Mouse (Mus musculus) kidney, embryonic 14.5 days (tissue): ENCODE results near the gene Dock11. TPM values are rescaled to one million over a fixed set of nuclear protein-coding genes. Genes with fewer than 3 reads are reported as not detected.

ENCODE experiments used
- ATAC-seq: fragments of 200-750 bp; cut with Nextera tagmentation; 2 replicates; pipeline ENCODE4 v1.8.0; 2017; ENCODE audit warnings: moderate number of reproducible peaks, mild to moderate bottlenecking, moderate TSS enrichment, moderate library complexity; ENCODE audit not compliant: low FRiP score, low TSS enrichment
- H3K27ac ChIP-seq: fragments of 300-500 bp; sonication (generic); 2 replicates; pipeline ENCODE4 v1.5.1; 2014; ENCODE audit warnings: low read depth, mild to moderate bottlenecking, low read length, moderate library complexity, mixed read lengths
- H3K27me3 ChIP-seq: fragments of 300-500 bp; sonication (generic); 2 replicates; pipeline ENCODE4 v1.6.1; 2014; ENCODE audit warnings: mild to moderate bottlenecking, low read length; ENCODE audit not compliant: control insufficient read depth, insufficient read depth
- H3K36me3 ChIP-seq: fragments of 300-500 bp; sonication (generic); 2 replicates; pipeline ENCODE4 v1.6.1; 2014; ENCODE audit warnings: low read length, mixed read lengths; ENCODE audit not compliant: control insufficient read depth, insufficient read depth
- H3K4me1 ChIP-seq: fragments of 300-500 bp; sonication (generic); 2 replicates; pipeline ENCODE4 v1.6.1; 2014; ENCODE audit warnings: low read length, mixed read lengths; ENCODE audit not compliant: control insufficient read depth, insufficient read depth
- H3K4me2 ChIP-seq: fragments of 300-500 bp; sonication (generic); replicated peaks from 2 replicates; pipeline ENCODE4 v1.6.1; 2014; ENCODE audit warnings: low read depth, mild to moderate bottlenecking, low read length
- H3K4me3 ChIP-seq: fragments of 300-500 bp; sonication (generic); 2 replicates; pipeline ENCODE4 v1.5.1; 2014; ENCODE audit warnings: mild to moderate bottlenecking, low read length
- H3K9ac ChIP-seq: fragments of 300-500 bp; sonication (generic); 2 replicates; pipeline ENCODE4 v1.6.1; 2014; ENCODE audit warnings: low read depth, mild to moderate bottlenecking, low read length, moderate library complexity
- H3K9me3 ChIP-seq: fragments of 300-500 bp; sonication (generic); 2 replicates; pipeline ENCODE4 v1.6.1; 2016; ENCODE audit warnings: low read length; ENCODE audit not compliant: control insufficient read depth
- WGBS: fragments of 180-500 bp; shearing (Covaris S2); extraction: QIAGEN DNeasy Blood & Tissue Kit; methylation state at CpG from one replicate; pipeline ENCODE4 v1.1.7; 2014; 5-methylcytosine and 5-hydroxymethylcytosine counted together
- polyA plus RNA-seq: library from polyadenylated mRNA; unstranded; fragments of >200 nt; fragmentation: Nextera tagmentation; extraction: Ambion mirVana; gene quantifications from 2 replicates; pipeline ENCODE4 v1.2.1, GENCODE M21; 2014

Dock11 gene
- polyA plus RNA-seq, 1 experiment from 2014 or later: 22.8 TPM

DNA sequence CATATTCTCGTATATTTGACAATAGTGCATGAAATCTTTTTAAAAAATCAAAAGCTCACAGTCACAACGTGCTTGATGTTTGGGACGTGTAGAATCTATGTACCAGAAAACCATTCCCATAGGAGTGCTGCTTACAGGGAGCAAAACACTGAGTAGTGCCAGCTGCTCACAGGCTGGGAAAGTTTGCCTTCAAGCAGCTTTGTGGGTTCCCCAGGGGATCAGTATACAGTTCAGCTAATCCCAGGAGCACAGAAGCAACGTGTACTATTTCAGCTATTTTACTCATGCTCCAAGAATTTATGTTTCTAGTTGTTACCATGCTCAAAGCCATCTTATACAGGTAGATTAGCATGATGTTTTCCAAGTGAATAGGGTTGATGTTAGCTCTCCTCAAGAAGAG, 157.1 kb downstream of the Dock11 start:
- no peaks in the 10 kb centered on the region for H3K27me3 ChIP-seq
- no peak overlapping the region for H3K27ac ChIP-seq
- no peak overlapping the region for H3K4me2 ChIP-seq
- no peaks in the 10 kb centered on the region for H3K9me3 ChIP-seq
- H3K4me3 ChIP-seq: no peak overlapping the region
- no peak overlapping the region for H3K9ac ChIP-seq
- H3K4me1 ChIP-seq: no peaks in the 10 kb centered on the region
- H3K36me3 ChIP-seq: no peaks in the 10 kb centered on the region
- ATAC-seq: no peak
- WGBS: 75% methylated on average over 4 of the region's 4 CpGs

DNA sequence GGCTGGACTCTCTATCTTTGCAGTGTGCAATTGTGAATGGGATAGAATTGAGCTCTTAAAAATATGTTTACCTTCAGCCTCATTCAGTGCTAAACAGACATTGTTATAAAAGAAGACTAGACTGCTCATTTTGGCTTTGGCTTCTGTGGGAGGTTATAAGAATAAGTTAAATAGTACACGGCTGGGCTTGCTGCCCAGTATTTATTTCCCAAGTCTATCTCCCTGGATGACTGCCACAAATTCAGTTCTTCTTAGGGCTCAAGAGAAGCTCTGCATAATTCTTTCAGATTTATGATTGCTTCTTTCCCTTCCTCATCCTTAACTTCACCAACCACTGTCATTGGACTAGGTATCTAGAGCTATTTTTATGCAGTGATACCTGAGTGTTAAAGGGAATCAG, 158.8 kb downstream of the Dock11 start:
- no peak overlapping the region for H3K9ac ChIP-seq
- H3K9me3 ChIP-seq: no peaks in the 10 kb centered on the region
- H3K27me3 ChIP-seq: no peaks in the 10 kb centered on the region
- no peak overlapping the region for H3K27ac ChIP-seq
- H3K4me2 ChIP-seq: no peak overlapping the region
- ATAC-seq: no peak
- no peaks in the 10 kb centered on the region for H3K36me3 ChIP-seq
- no peaks in the 10 kb centered on the region for H3K4me1 ChIP-seq
- H3K4me3 ChIP-seq: no peak overlapping the region
- 82% methylated on average over 1 of the region's 1 CpGs for WGBS

DNA sequence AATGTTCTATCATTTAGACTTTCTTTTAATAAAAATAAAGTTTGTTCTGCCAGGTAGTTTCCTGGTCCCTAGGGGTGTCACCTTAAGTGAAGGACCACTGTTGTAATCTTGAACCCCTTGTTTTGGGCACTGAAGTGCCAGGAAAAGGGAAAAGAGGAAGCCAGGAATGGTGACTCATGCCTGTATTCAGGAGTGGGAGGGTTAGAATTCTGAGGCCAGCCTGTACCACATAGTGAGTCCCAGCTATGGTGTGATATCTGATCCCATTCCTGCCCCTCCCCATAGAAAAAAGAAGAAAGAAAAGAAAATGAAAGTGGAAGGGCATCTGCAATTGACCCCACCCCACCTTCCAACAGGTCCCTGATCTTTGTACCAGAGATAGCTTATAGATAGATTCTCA, 161.7 kb downstream of the Dock11 start:
- no peaks in the 10 kb centered on the region for H3K36me3 ChIP-seq
- H3K4me1 ChIP-seq: no peaks in the 10 kb centered on the region
- H3K9ac ChIP-seq: no peak overlapping the region
- no peak overlapping the region for H3K4me3 ChIP-seq
- H3K4me2 ChIP-seq: no peak overlapping the region
- no peaks in the 10 kb centered on the region for H3K27me3 ChIP-seq
- H3K9me3 ChIP-seq: no peaks in the 10 kb centered on the region
- ATAC-seq: no peak
- H3K27ac ChIP-seq: no peak overlapping the region

DNA sequence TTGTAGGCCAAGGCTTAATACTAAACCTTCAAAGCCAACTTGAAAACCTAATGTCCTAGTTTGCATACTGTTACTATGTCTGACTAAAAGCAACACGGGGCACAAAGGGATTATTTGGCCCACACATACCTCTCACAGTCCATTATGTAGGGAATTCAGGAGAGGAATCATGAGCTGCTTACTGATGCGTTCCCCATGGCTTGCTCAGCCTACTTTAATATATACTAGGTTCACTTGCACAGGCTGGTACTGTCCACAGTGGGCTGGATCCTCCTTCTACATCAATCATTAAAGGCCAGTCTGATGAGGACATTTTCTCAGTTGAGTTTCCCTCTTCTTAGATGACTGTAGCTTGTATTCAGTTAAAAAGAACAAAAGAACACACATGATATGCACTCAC, 185.4 kb downstream of the Dock11 start:
- H3K36me3 ChIP-seq: no peaks in the 10 kb centered on the region
- no peak overlapping the region for H3K4me3 ChIP-seq
- H3K4me2 ChIP-seq: no peak overlapping the region
- no peak overlapping the region for H3K9ac ChIP-seq
- no peaks in the 10 kb centered on the region for H3K27me3 ChIP-seq
- no peak for ATAC-seq
- WGBS: 81% methylated on average over 2 of the region's 2 CpGs
- H3K4me1 ChIP-seq: no peaks in the 10 kb centered on the region
- no peak overlapping the region for H3K27ac ChIP-seq
- no peaks in the 10 kb centered on the region for H3K9me3 ChIP-seq

DNA sequence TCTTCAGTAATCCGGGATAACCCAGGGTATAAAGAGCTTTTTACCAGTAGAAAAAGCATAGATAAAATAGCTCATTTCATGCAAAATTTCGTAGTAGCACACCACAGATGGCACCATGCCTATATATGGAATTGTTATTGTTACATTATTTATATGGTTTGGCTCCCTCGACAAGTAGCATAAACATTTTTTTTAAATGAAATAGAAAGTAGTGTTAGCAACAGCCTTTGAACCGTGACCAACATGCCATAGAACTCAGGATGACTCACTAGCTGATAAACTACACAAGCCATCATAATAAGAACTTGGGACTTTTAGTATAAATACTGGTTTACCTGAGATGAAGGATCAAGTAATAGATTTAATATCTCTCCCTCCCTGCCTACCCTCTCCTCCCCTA, 188.5 kb downstream of the Dock11 start:
- H3K9me3 ChIP-seq: no peaks in the 10 kb centered on the region
- no peak overlapping the region for H3K27ac ChIP-seq
- no peak overlapping the region for H3K4me2 ChIP-seq
- H3K36me3 ChIP-seq: no peaks in the 10 kb centered on the region
- no peak for ATAC-seq
- H3K4me1 ChIP-seq: no peaks in the 10 kb centered on the region
- no peaks in the 10 kb centered on the region for H3K27me3 ChIP-seq
- H3K9ac ChIP-seq: no peak overlapping the region
- 75% methylated on average over 4 of the region's 4 CpGs for WGBS
- H3K4me3 ChIP-seq: no peak overlapping the region

DNA sequence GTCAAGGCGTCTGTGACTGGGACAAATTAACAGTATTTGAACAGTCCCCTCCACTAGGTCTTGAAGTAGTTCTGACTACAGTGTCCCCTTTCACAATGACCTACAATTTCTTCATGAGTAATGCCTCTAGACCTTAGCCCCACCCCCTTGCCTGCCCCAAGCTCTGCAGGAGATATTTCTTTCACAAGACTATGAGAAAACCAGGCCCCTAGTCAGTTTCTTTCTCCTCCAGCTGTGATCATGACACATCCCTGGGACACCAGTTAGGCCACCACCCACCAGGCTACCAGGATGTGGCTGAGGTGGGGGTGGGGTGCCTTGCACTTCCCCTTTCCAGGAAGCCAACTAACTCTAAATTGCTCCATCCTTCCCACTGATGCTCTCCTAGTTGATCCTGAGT, 194.3 kb downstream of the Dock11 start:
- Histone ChIP-seq H3K27ac (no peak overlapping the region), H3K4me1 (no peaks in the 10 kb centered on the region), H3K4me3 (no peak overlapping the region), H3K9ac (no peak overlapping the region), H3K4me2 (no peak overlapping the region), H3K36me3 (no peaks in the 10 kb centered on the region), H3K9me3 (no peaks in the 10 kb centered on the region), H3K27me3 (no peaks in the 10 kb centered on the region)
- no peak for ATAC-seq
- WGBS: 80% methylated on average over 1 of the region's 1 CpGs

DNA sequence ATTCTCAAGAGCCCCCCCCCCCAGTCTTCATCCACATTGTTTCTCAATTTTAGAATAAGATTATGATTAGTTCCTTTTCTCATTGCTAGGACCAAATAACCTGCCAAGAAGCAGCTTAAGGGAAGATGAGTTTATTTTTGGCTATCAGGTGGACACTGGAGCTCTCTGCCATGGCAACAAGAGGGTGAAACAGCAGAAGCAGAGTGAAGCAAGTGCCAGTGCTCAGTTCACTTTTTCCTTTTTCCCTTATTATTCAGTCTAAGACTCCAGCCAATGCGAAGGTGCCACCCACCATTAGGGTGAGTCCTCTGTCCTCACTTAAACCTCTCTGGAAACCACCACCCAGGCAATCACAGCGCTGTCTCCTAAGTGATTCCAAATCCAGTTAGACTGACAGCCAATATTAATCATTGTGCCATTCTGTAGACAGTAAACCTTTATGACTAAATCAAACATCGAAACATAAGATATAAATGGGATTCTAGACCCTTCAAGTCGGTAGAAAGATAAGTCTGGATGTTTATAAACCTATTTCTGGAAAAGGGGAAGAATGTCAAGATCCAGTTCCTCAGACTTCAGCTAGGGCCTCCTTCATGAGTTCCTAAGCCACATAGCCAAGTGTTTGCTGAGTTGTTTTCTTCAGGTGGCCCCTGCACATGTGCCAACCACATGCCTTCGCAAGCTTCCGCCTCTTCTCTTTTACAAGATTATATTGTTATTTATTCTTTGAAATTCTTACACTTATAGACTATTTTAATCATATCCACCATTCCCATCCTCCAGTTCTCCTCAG, 200.0 kb downstream of the Dock11 start:
- no peak overlapping the region for H3K4me3 ChIP-seq
- WGBS: 90% methylated on average over 6 of the region's 6 CpGs

DNA sequence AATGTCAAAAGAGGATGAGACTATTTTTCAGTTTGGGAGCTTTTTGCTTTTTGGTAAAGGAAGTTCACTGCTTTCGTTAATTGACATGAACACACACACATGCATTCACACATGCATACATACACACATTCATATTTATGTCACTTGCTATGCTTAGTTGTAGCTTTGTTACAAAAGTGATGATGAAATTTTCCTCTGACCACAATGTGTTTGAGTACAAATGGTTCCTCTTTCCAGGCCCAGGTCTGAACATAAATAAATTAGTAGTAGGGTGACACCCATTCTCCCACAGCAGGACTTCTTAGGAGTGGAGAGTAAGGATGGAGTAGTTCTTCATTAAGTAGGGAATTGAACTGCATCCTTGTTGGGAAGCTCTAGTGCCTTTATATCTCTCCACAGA, 212.3 kb downstream of the Dock11 start:
- WGBS: 87% methylated on average over 1 of the region's 1 CpGs
- no peak for ATAC-seq

More for the DNA sequence above, 200.0 kb downstream of the Dock11 start:
- Histone ChIP-seq H3K36me3 (no peaks in the 10 kb centered on the region), H3K27ac (no peak overlapping the region), H3K9me3 (no peaks in the 10 kb centered on the region), H3K9ac (no peak overlapping the region), H3K27me3 (no peaks in the 10 kb centered on the region), H3K4me1 (no peaks in the 10 kb centered on the region), H3K4me2 (no peak overlapping the region)
- no peak for ATAC-seq

DNA sequence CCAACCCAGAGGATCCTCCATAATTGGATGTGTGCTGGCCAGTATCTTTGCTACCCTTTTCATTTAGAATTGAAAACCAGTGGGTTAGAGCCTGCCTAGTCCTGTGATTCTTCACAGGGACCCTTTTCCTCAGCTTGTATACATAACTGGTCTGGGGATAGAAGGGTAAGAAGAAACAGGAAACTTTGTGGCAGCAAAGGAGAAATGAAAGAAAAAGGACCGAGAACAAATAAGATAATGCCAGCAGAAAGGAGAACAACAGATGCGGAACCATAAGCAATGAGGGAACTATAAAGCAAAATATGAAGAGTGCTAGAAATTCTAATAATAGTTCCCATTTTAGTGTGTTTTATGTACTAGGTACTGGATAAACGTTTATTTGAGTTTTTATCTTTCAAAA, 212.7 kb downstream of the Dock11 start:
- Histone ChIP-seq H3K4me1 (no peaks in the 10 kb centered on the region), H3K36me3 (no peaks in the 10 kb centered on the region), H3K27me3 (no peaks in the 10 kb centered on the region), H3K27ac (no peak overlapping the region), H3K9ac (no peak overlapping the region), H3K4me2 (no peak overlapping the region), H3K4me3 (no peak overlapping the region), H3K9me3 (no peaks in the 10 kb centered on the region)
- WGBS: 69% methylated on average over 3 of the region's 3 CpGs
- ATAC-seq: no peak

More for the DNA sequence above, 212.3 kb downstream of the Dock11 start:
- Histone ChIP-seq H3K27me3 (no peaks in the 10 kb centered on the region), H3K9ac (no peak overlapping the region), H3K4me1 (no peaks in the 10 kb centered on the region), H3K27ac (no peak overlapping the region), H3K9me3 (no peaks in the 10 kb centered on the region), H3K4me3 (no peak overlapping the region), H3K4me2 (no peak overlapping the region), H3K36me3 (no peaks in the 10 kb centered on the region)
